Comparison of ENCODE assay signal across 8 mouse cellular contexts in the genomic region with DNA sequence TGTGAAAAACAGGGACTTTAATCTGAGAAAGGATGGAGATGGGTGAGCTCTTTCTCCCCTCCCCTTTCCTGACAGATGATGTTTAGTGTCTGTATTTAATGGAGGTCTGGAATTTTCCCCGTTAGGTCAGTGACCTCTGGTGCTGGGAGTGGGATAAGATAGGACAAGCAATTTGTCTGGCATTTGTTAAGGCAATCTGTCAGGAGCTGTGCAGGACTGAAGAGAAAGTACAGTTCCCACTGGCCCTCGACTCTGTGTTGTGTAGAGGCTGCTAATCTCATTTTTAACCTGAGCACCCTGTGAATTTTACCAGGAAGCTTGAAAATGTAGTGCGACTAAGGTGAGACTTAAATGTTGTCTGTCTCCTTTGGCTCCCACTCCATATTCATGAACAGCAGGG. TPM values are rescaled to one million over a fixed set of nuclear protein-coding genes. Genes with fewer than 3 reads are reported as not detected.
A peak's percentile ranks its signal among the peaks of the same experiment; 100 is the strongest.
DNase-seq lines count a peak whose midpoint lies in the region; ATAC-seq and TF ChIP-seq lines count a peak whose summit lies in the region.
"Had no signal": no experiment of that assay in that cellular context is flagged by ENCODE, and none has a peak within 500 bp of the region (broad histone marks: within the 10 kb centered on the region; RNA-seq: fewer than 3 reads in every experiment).

No protein-coding gene starts in this region.

- ATAC-seq in hindbrain, embryonic 13.5 days (ENCODE audit: low FRiP score) = no peak

- TF ChIP-seq CTCF in liver, adult 2 months (IDR thresholded peaks at IDR 0.05; ENCODE audit: low read depth, low read length) = no peak

- 40% methylated on average over 3 of the region's 3 CpGs for WGBS in liver, adult 2 months
- 6% methylated on average over 3 of the region's 3 CpGs for WGBS in hindbrain, embryonic 13.5 days
- 5% methylated on average over 3 of the region's 3 CpGs for WGBS in midbrain, embryonic 10.5 days

- H3K4me3 ChIP-seq in liver, adult 2 months (ENCODE audit: insufficient read depth, low read depth, low read length) = no peak overlapping the region
- no peak overlapping the region for H3K4me3 ChIP-seq in hindbrain, embryonic 13.5 days
- peak overlapping the region; percentile 79 for H3K4me3 ChIP-seq in midbrain, embryonic 10.5 days

- 0 out of 2 replicates have a peak, but pooled peaks cover 2% of the 10 kb centered on the region for H3K4me1 ChIP-seq in liver, adult 2 months (ENCODE audit: control insufficient read depth, insufficient read depth, low read length)
- H3K4me1 ChIP-seq in hindbrain, embryonic 13.5 days (replicated peaks) = peaks cover 32% of the 10 kb centered on the region
- peaks cover 50% of the 10 kb centered on the region for H3K4me1 ChIP-seq in midbrain, embryonic 10.5 days

- no peak overlapping the region for H3K27ac ChIP-seq in liver, adult 2 months (replicated peaks; ENCODE audit: insufficient read depth, low read depth, low read length)
- H3K27ac ChIP-seq in hindbrain, embryonic 13.5 days = peak overlapping the region; percentile 30; the same call in 1 of the 2 replicates
- H3K27ac ChIP-seq in midbrain, embryonic 10.5 days (replicated peaks) = peak overlapping the region; percentile 67

- H3K79me2 ChIP-seq in liver, adult 2 months (ENCODE audit: control insufficient read depth, insufficient read depth, low read length) = no peaks in the 10 kb centered on the region

- peak; percentile 38 for DNase-seq in liver, adult 2 months (ENCODE audit: extremely low read depth, low read depth, low spot score)
- no peak for DNase-seq in liver
- DNase-seq in midbrain, embryonic 10.5 days (ENCODE audit: low spot score) = peak; percentile 19
- DNase-seq in layer of hippocampus, postnatal 10 days (ENCODE audit: low spot score in 2 of 2) = no peak
- DNase-seq in testis, postnatal 14 days (ENCODE audit: low spot score) = no peak
- no peak for DNase-seq in gastrocnemius, postnatal 10 days

- H3K4me2 ChIP-seq in hindbrain, embryonic 13.5 days = peak overlapping the region; percentile 86

- no peak overlapping the region for H3K9ac ChIP-seq in liver, adult 2 months (ENCODE audit: low read depth, low read length)
- no peak overlapping the region for H3K9ac ChIP-seq in hindbrain, embryonic 13.5 days

- TF ChIP-seq POLR2A in liver, adult 2 months (IDR thresholded peaks at IDR 0.05; ENCODE audit: extremely low read depth, insufficient read depth, low read length) = no peak

- peaks cover 7% of the 10 kb centered on the region for H3K27me3 ChIP-seq in liver, adult 2 months (ENCODE audit: control insufficient read depth, insufficient read depth, low read length)
- H3K27me3 ChIP-seq in hindbrain, embryonic 13.5 days = 0 out of 2 replicates have a peak, but pooled peaks cover 5% of the 10 kb centered on the region
- H3K27me3 ChIP-seq in midbrain, embryonic 10.5 days (ENCODE audit: low read depth, poor library complexity, severe bottlenecking) = peaks cover 13% of the 10 kb centered on the region; the same call in 1 of the 2 replicates

- H3K36me3 ChIP-seq in liver, adult 2 months (ENCODE audit: control insufficient read depth, insufficient read depth, low read length) = no peaks in the 10 kb centered on the region
- H3K36me3 ChIP-seq in hindbrain, embryonic 13.5 days = no peaks in the 10 kb centered on the region
- H3K36me3 ChIP-seq in midbrain, embryonic 10.5 days = no peaks in the 10 kb centered on the region

- H3K9me3 ChIP-seq in hindbrain, embryonic 13.5 days = no peaks in the 10 kb centered on the region
- no peaks in the 10 kb centered on the region for H3K9me3 ChIP-seq in midbrain, embryonic 10.5 days (replicated peaks)

RNA-seq across cellular contexts. Expression of a gene that starts 2.8 kb away (rescaled TPM):
- 1.5 and 1.6 TPM in 2 replicates for total RNA-seq in liver, adult 2 months (2014; rRNA removed)
- polyA plus RNA-seq in liver, adult 2 months (2012; rRNA removed) = 0.26 and 0.59 TPM in 2 replicates
- polyA plus RNA-seq in hindbrain, embryonic 13.5 days (2015; fragmentation: Nextera tagmentation; extraction: Ambion mirVana) = 30.6 and 36.2 TPM in 2 replicates
- 28.4 and 29.0 TPM in 2 replicates for polyA plus RNA-seq in midbrain, embryonic 10.5 days (2016; fragmentation: Nextera tagmentation; extraction: Ambion mirVana)
- total RNA-seq in layer of hippocampus, postnatal 10 days (2021) = 10 to 100 TPM; 54.9 to 55.0 TPM
- total RNA-seq in gastrocnemius, postnatal 10 days (2021) = 10 to 100 TPM; 85.6 to 93.7 TPM

RNA-seq across cellular contexts. Expression of a gene that starts 35.0 kb away (rescaled TPM):
- total RNA-seq in liver, adult 2 months (2014; rRNA removed) = 0.20 and 0.28 TPM in 2 replicates
- polyA plus RNA-seq in liver, adult 2 months (2012; rRNA removed) = 0.07 TPM in 1 of 2 replicates, not detected in the other
- polyA plus RNA-seq in hindbrain, embryonic 13.5 days (2015; fragmentation: Nextera tagmentation; extraction: Ambion mirVana) = 19.0 and 22.4 TPM in 2 replicates
- 23.7 and 32.0 TPM in 2 replicates for polyA plus RNA-seq in midbrain, embryonic 10.5 days (2016; fragmentation: Nextera tagmentation; extraction: Ambion mirVana)
- total RNA-seq in layer of hippocampus, postnatal 10 days (2021) = 10 to 100 TPM; 30.7 to 32.1 TPM
- 1 to 10 TPM; 2.9 to 3.5 TPM for total RNA-seq in gastrocnemius, postnatal 10 days (2021)
- total RNA-seq: monocyte, adult 5-6 weeks had no signal

RNA-seq across cellular contexts. Expression of a gene that starts 45.5 kb away (rescaled TPM):
- total RNA-seq in liver, adult 2 months (2014; rRNA removed) = 21.3 and 21.7 TPM in 2 replicates
- 11.1 and 13.1 TPM in 2 replicates for polyA plus RNA-seq in liver, adult 2 months (2012; rRNA removed)
- polyA plus RNA-seq in hindbrain, embryonic 13.5 days (2015; fragmentation: Nextera tagmentation; extraction: Ambion mirVana) = 56.2 and 60.5 TPM in 2 replicates
- 46.5 and 49.5 TPM in 2 replicates for polyA plus RNA-seq in midbrain, embryonic 10.5 days (2016; fragmentation: Nextera tagmentation; extraction: Ambion mirVana)
- total RNA-seq in layer of hippocampus, postnatal 10 days (2021) = 100 to 1,000 TPM in 1 of 2 experiments, 10 to 100 TPM in 1; 89.4 to 109 TPM
- total RNA-seq in gastrocnemius, postnatal 10 days (2021) = 10 to 100 TPM; 60.1 to 66.0 TPM

Comparison
In these comparisons a context has a peak if more than half of its experiments do, and no peak if none do; other contexts are left out.
1. DNase-seq: peak in liver, adult 2 months (single experiment) and midbrain, embryonic 10.5 days (single experiment); none in liver (single experiment), layer of hippocampus, postnatal 10 days (0 of 2), testis, postnatal 14 days (single experiment) and gastrocnemius, postnatal 10 days (single experiment).
2. RNA of a gene that starts 2.8 kb away (total RNA-seq): 85.6 to 93.7 TPM in gastrocnemius, postnatal 10 days and 54.9 to 55.0 TPM in layer of hippocampus, postnatal 10 days; 1.5 to 1.6 TPM in liver, adult 2 months; every median in the first group is over 10 times any median in the second.
3. RNA of a gene that starts 35.0 kb away (total RNA-seq): 30.7 to 32.1 TPM in layer of hippocampus, postnatal 10 days; 2.9 to 3.5 TPM in gastrocnemius, postnatal 10 days and 0.20 to 0.28 TPM in liver, adult 2 months; every median in the first group is over 4 times any median in the second.